ENCODE assay signal across 11 mouse cellular contexts in the genomic region with DNA sequence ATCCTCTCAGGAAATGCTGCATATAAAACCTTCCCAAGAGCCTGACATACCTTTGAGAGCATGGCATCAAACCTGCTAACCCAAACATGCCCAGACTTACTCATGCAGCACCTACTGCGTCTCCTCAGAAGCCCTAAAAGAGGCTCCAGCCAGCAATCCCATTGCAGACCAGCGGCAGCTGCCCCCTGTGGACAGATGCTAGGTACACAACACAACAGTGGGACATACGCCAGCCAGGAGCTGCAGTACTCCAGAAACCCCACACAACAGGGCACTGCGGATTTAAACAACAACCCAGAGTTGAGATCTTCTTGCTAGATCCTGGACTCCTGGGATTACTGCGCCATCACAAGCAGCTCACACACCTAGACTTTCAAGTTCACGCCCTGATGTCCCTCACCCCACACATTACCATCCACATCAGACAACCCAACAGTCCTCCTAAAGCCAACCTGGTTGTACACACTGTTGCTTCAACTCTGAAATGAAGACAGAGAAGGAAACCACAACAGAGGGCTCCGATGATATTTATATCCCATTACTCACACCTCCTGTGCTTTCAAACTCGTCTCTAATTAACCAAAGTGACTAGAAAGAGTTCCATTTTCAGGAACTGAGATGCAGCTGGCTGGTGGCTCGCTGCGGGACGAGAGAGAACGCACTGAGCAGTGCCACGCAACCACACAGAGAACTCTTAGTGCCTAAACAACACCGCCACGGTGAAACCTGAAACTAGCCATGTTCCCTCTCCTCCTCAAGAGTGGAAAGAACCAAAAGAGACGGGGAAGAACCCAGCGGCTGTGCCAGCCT. TPM values are rescaled to one million over a fixed set of nuclear protein-coding genes. Genes with fewer than 3 reads are reported as not detected.
DNase-seq lines count a peak whose midpoint lies in the region; ATAC-seq and TF ChIP-seq lines count a peak whose summit lies in the region.
"Had no signal": no experiment of that assay in that cellular context is flagged by ENCODE, and none has a peak within 500 bp of the region (broad histone marks: within the 10 kb centered on the region; RNA-seq: fewer than 3 reads in every experiment).

No protein-coding gene starts in this region.

- no peaks in the 10 kb centered on the region for H3K9me3 ChIP-seq in liver, postnatal 0 days (ENCODE audit: low read length)
- H3K9me3 ChIP-seq in intestine, embryonic 16.5 days (ENCODE audit: control insufficient read depth, low read length): no peaks in the 10 kb centered on the region

- WGBS in liver, postnatal 0 days (ENCODE audit: insufficient replicate concordance): 60% methylated on average over 17 of the region's 17 CpGs
- WGBS in bone marrow, adult 2 months: 36% methylated on average over 17 of the region's 17 CpGs
- 84% methylated on average over 17 of the region's 17 CpGs for WGBS in intestine, embryonic 16.5 days

- 0 out of 2 replicates have a peak, but pooled peaks have one; percentile 13 for TF ChIP-seq CTCF in liver, postnatal 0 days (IDR thresholded peaks at IDR 0.05; ENCODE audit: low read depth)
- no peak for TF ChIP-seq CTCF in bone marrow, adult 2 months (IDR thresholded peaks at IDR 0.05; ENCODE audit: control insufficient read depth, insufficient read depth, low read length)

- H3K36me3 ChIP-seq in liver, postnatal 0 days (replicated peaks; ENCODE audit: insufficient read depth, low read length): 0 out of 2 replicates have a peak, but pooled peaks cover 3% of the 10 kb centered on the region
- H3K36me3 ChIP-seq in intestine, embryonic 16.5 days (ENCODE audit: control insufficient read depth, insufficient read depth, low read length): no peaks in the 10 kb centered on the region

- TF ChIP-seq EP300 in liver, postnatal 0 days (IDR thresholded peaks at IDR 0.05; ENCODE audit: low read depth): no peak

- no peak for TF ChIP-seq POLR2A in bone marrow, adult 2 months (IDR thresholded peaks at IDR 0.05; ENCODE audit: borderline replicate concordance, control insufficient read depth, low read depth, low read length)

- H3K27ac ChIP-seq in liver, postnatal 0 days (ENCODE audit: low read depth): peak overlapping the region; percentile 29; the same call in 1 of the 2 replicates
- H3K27ac ChIP-seq in bone marrow, adult 2 months (ENCODE audit: control insufficient read depth, insufficient read depth, low read depth, low read length, poor library complexity): peak overlapping the region; percentile 37
- H3K27ac ChIP-seq in intestine, embryonic 16.5 days (ENCODE audit: low read length): no peak overlapping the region

- no peaks in the 10 kb centered on the region for H3K27me3 ChIP-seq in liver, postnatal 0 days (ENCODE audit: insufficient read depth, low read length)
- H3K27me3 ChIP-seq in intestine, embryonic 16.5 days (replicated peaks; ENCODE audit: control insufficient read depth, insufficient read depth, low read length): no peaks in the 10 kb centered on the region

- no peak overlapping the region for H3K9ac ChIP-seq in liver, postnatal 0 days (replicated peaks)
- H3K9ac ChIP-seq in intestine, embryonic 16.5 days (ENCODE audit: low read depth, low read length): no peak overlapping the region

- no peak overlapping the region for H3K4me3 ChIP-seq in liver, postnatal 0 days (ENCODE audit: low read depth, low read length)
- H3K4me3 ChIP-seq in bone marrow, adult 2 months (replicated peaks; ENCODE audit: control insufficient read depth, low read depth, low read length): no peak overlapping the region
- no peak overlapping the region for H3K4me3 ChIP-seq in intestine, embryonic 16.5 days (ENCODE audit: low read length)

- H3K4me1 ChIP-seq in liver, postnatal 0 days (ENCODE audit: insufficient read depth): peaks cover 49% of the 10 kb centered on the region
- H3K4me1 ChIP-seq in bone marrow, adult 2 months (ENCODE audit: control insufficient read depth, insufficient read depth, low read length): peaks cover 11% of the 10 kb centered on the region
- H3K4me1 ChIP-seq in intestine, embryonic 16.5 days (ENCODE audit: control insufficient read depth, insufficient read depth, low read length): peaks cover 16% of the 10 kb centered on the region

- no peak for DNase-seq in frontal cortex, postnatal 25 days (ENCODE audit: low spot score in 2 of 2)
- peak; percentile 26 for DNase-seq in liver, postnatal 0 days
- no peak for DNase-seq in liver
- DNase-seq in natural killer cell, adult 2 months (ENCODE audit: low spot score in 2 of 2): peak; percentile 52 to 67
- DNase-seq: heart, postnatal 36 days; lung, postnatal 4 days had no signal

- H3K4me2 ChIP-seq in liver, postnatal 0 days (ENCODE audit: low read depth, low read length): no peak overlapping the region
- H3K4me2 ChIP-seq in intestine, embryonic 16.5 days (ENCODE audit: low read depth, low read length): no peak overlapping the region

- ATAC-seq in frontal cortex, adult (ENCODE audit: low TSS enrichment): peak; percentile 55
- ATAC-seq in liver, postnatal 0 days: peak; percentile 53
- ATAC-seq in cerebellum, adult (ENCODE audit: insufficient number of reproducible peaks, low FRiP score, low TSS enrichment): no peak
- ATAC-seq in intestine, embryonic 16.5 days: no peak
- ATAC-seq: forebrain, embryonic 14.5 days had no signal

RNA-seq across cellular contexts. Expression of a gene that starts 55.1 kb away (rescaled TPM):
- 19.3 and 20.4 TPM in 2 replicates for polyA plus RNA-seq in liver, postnatal 0 days (2015; fragmentation: Nextera tagmentation; extraction: Ambion mirVana)
- 38.3 and 39.7 TPM in 2 replicates for polyA plus RNA-seq in bone marrow, adult 2 months (2011; ENCODE audit: insufficient read depth, insufficient read length, low replicate concordance, missing spikeins)
- polyA plus RNA-seq in intestine, embryonic 16.5 days (2015; fragmentation: Nextera tagmentation; extraction: Ambion mirVana): 27.3 and 39.7 TPM in 2 replicates

Comparison
In these comparisons a context has a peak if more than half of its experiments do, and no peak if none do; other contexts are left out.
1. DNase-seq: peak in liver, postnatal 0 days (single experiment) and natural killer cell, adult 2 months (2 of 2); none in frontal cortex, postnatal 25 days (0 of 2) and liver (single experiment).
2. ATAC-seq: peak in frontal cortex, adult (single experiment) and liver, postnatal 0 days (single experiment); none in cerebellum, adult (single experiment) and intestine, embryonic 16.5 days (single experiment).